Mouse (Mus musculus) ovary, postnatal 36 days (tissue): ENCODE measurements around the gene Tmem209.

Experiments
- DNase-seq: peaks from one replicate; pipeline ENCODE4 v3.0.0; 2022; ENCODE audit warnings: low spot score, mixed read lengths

Gene Tmem209

DNA sequence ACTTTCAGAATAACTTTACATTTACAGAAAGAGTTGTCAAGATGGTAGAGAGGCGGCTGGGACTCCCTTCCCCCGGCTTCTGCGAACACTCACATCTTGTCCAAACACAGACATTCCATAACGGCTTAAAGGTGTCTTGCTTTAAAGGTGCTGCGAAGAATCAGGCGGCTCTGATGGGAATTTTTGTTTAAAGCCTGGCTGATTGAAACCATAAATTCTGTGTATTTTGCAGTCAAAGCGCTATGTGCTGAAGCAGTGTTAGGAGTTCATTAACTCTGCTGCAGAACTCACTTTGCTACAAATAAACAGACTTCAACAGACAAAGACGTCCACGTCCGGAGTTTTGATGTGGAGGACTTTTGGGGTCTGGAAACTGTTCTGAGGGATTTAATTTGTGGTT is 28.7 kb upstream of the Tmem209 start:
- DNase-seq = no peak

DNA sequence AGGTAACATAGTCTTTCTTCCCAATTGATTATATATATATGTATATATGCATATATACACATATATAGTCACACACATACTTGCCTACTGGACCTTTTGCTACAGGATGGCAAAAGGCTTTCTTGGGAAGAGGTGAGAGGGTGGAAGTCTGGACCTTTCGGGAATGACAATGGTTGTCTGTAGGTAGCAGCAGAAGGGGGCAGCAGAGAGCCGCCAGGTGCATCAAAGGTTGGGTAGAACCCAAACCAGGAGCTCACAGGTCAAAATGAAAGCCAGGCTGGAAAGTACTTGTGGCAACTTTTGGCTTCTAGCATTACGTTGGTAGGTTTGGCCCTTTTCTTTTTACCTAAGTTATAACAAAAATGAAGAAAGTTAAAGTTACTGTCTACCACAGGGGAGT is 25.8 kb upstream of the Tmem209 start:
- peak; percentile 46 for DNase-seq

DNA sequence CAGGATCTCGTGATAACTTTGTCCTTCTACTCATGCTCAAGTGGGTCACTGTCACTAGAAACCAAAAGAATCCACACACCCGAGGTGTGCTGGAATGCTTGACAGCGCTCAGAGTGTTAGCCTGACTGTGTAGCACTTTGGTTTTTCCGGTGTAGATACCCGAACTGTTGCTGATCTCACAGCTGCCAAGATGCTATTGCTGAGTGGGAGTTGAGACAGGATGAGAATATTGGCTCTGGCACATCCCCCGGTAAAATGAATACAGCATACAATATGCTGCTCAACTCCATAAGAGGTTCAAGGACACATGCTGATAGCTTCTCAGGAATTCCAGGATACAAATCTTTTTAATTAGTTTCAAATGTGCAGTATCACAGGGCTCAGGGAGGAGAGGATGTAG is 19.2 kb upstream of the Tmem209 start:
- no peak for DNase-seq

DNA sequence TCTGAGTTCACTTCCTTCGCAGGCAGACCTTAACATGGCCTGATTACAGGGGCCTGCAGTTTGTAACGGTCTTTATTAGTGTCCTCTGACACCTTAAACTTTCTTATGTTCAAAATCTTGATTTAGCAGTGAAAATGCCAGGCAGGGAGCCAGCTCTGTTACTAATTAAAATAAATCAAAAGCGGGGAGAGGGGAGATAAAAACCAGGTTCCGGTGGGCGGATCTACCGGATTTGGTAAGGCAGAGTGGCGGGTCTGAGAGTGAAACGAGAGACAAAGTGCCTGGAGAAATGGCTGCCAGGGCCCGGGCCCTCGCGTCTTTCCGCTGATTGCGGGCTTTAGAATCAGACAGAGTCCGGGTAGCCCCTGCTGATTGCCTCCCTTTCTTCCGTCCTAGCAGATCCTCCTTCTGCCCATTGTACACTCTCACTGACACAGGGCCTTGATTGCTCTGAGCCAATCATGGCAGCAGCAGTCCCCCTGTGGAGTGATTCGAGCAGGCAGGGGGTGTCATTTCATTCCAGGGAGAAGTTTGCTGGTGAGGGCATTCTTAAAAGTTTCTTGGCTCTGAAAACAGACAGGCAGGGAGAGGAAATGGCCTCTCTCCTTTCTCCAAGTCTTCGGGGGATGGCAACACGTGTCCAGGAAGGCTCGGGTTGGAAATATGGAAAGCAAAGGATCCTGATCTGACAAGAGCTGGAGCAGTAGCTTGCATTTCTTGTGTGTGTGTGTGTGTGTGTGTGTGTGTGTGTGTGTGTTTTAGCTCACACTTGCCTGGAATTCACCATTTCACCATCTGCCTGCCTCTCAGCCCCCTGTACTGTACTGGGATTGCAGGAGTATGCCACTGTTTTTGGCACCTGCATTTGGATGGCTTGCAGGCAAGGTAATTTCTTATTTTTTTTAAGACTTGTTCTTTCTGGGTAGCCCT is 17.3 kb upstream of the Tmem209 start:
- DNase-seq = peak; percentile 17

DNA sequence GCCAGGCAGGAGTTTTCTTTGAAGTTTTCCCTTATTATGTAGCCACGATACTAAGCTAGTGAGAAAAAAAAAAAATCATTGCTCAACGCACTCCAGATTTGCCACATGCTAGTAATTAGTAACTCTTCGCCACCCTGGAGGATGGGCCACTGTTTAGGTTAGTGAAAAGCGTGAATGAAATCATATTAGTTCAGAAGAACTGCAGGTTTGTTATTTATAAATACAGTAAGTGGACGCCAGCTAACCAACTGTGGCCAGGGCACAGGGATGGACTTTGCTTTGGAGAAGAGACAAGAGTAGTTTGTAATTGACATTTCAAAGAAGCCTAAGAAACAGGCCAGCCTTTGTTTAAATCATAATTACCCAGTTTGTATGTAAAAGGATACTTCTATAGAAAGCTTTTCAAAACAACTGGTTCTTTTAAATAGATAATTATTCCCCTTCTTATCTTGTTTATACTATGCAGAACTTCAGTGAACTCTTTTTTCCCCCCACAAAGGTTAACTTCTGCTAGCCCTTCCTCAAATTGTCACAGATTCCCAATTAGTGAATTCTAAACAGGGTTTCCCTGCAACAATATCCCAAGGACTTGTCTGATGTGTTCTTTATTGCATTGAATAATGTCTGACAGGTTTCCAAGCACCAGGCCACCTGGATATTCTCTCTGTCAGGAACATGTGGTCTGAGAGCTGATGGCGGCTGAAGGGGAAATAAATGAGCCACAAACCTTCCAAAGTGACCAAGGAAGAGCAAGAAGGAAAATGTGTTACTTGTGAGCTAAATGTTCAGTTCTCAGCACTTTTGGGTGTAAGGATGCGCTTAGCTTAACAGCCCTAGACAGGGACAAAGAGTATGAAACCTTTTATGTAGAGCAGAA is 16.1 kb upstream of the Tmem209 start:
- DNase-seq = no peak

DNA sequence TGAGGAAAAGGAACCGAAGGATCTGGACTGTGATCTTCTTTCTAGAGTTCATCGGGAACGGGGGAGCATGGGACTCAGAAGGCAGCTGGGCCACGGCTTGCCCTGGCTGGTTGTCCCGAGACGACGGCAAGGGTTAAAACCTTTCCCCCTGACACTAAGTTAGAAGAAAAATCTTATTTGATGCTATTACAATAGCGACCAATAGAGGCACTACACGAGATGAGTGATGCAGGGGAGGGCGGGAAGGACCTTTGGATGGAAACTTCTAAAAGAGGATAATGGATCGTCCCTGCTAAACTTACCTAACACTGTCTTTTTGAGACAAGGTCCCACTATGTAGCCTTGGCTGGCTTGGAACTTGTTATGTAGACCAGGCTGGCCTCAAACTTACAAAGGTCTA is 10.8 kb upstream of the Tmem209 start:
- DNase-seq = no peak

DNA sequence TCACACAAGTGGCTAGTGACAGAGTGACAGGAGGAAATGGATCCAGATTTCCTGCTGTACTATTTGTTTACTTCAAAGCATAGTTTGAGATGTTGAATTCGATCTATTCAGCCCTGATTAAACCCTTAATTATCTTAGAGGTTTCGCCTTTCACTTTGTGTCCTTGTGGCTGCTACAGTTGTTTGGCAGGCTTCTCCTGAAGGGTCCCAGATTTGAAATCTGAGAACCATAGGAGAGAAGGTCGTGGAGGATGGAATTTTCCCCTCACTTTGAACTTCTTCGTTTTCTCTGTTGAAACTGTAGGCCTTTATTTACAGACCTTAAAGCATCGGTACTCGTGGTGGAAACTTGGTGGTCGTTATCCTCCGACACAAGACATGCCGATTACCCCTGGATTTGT is 4.7 kb upstream of the Tmem209 start:
- DNase-seq = no peak

DNA sequence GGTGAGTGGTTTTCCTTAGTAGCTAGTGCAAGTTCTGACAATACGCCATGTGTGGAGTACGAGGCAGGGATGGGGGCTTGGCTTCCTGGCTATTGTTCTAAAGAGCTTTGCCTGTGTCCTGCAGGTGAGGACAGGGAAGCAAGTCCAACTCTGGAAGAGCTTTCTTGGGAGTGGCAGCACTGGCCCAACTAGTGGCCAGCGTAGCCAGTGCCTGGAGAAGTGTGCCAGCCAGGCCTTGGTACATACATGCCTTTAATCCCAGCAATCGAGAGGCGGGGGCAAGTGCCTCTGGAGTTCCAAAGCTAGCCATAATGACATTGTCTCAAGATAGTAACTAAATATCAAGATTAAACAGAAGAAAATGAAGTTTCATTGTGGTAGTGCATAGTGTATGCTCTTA is 708 bp upstream of the Tmem209 start:
- DNase-seq = no peak

DNA sequence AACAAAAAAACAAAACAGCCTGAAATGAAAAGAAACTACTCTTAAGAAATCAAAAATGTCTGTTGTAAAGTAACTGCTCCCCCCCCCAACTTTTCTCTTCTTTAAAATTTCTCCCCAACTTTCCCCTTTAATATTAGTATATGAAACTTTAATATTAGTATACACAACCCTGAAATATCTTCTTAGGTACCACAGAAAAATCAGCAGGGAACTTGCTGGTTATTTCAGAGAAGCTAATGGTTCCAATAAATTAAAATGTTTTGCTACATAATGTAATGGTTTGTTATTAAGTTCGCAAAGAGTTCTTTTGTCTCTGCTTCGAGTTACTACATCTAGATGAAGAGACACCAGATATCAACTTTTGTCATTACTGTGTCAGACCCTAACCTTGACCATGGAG is 759 bp downstream of the Tmem209 start:
- DNase-seq = no peak

DNA sequence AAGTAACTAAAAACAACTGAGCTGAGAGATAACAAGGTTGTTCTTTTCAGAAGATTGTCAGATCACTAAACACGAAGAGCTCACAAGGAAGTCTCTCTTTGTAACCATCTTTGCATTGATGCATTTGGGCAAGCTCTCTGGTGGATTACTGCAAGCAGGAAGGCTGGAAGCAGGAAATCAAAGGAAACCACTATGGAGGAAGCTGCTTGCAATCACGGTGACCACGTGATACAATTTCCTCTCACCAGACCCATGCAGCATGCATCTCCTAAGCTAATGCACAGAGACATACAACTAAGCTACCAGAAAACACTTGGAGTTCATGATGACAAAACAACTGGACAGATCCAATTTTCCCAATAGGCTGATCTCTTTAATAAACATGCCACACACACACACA is 10.5 kb downstream of the Tmem209 start:
- no peak for DNase-seq

DNA sequence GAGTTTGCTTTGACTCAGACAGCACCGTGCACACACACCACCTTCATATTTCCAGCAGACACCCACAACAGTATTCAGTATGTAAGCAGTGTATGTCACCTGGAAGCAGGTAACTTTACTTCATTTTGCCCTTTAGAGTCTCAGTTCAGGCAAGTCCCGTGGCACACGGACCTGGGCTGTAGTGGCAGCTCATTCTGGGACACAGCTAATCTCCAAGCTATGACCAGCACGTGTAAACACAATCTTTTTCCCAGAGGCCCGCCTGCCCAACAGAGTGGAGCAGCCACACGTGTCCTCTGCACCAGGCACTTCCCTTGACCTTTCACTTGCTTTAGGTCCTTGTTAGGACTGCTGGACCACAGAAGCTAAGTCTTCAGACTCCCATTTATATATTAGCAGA is 23.1 kb downstream of the Tmem209 start:
- DNase-seq = no peak

DNA sequence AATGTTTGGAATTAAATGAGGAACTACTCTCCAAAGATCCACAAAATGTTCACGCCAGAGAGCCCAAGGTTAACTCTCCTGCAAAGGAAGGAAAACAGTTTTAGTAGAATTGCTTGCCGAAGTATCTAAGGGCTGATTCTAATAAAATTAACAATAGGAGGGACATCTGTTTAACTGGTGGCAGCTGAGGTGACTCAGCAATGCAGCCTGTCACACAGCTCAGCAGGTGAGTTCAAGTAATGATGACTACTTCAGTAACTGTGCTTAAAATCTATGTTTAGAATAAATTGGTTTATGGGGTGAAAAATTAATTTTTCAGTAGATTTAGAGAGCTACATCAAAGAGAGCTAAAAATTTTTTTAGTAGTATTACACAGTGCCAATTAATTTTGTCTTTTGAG is 26.7 kb downstream of the Tmem209 start:
- DNase-seq = no peak

DNA sequence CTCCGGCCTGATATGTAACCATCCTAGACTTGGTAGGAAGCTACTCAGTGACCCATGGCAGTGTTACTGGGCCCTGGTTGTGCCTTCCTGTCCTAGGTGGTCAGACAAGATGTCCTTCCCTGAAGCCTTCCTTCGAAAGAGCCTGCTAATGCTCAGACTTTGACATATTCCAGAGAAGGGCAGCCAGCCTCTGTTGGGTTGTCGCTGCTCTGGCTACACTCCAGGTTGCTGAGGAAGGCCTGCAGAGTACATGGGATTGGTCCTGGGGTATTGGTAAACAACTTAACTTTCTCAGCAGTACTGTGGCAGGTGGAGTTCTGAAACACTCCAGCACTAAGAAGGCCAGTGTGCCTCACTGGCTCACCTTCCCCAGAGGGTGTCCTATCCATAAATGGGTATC is 30.2 kb downstream of the Tmem209 start:
- DNase-seq = no peak

DNA sequence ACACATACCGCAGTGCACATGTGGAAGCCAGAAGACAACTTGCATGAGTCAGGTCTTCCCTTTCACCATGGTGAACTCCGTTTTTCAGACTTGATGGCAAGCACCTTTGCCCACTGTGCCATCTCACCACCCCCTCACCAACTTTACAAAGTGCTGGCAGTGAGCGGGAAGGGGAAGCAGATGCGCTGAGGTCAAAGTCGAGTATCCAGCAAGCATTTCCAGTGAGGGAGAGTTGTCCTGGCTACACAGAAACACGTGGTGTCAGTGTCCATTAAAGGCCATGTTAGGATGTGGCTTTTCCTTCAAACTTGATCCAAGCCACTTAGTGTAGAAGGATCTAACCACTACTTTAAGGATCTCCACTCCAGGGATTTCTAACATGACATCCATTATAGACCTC is 31.8 kb downstream of the Tmem209 start:
- DNase-seq = no peak

DNA sequence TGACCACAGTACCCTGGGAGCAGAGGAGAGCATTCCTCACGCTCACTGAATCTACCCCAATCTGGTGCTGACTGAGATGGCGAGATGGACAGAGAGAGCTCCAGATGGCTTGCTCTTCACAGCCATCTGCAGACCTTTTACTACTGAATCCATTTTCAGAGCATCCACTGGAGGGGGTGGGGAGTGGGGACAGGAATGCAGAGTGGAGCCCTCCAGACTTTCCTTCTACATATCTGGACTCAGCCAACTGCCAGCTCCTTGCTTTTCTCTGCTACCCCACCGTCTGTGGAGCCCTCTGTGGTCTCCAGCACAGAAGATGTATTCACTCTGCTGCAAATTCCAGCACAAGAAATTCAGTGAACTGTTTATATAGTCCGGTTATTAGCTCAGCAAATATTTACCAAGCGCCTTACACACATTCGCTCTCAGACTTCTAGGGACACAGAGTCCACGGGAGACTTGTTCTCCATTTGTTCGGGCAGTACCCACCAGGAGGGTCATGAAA is 32.3 kb downstream of the Tmem209 start:
- DNase-seq = no peak

DNA sequence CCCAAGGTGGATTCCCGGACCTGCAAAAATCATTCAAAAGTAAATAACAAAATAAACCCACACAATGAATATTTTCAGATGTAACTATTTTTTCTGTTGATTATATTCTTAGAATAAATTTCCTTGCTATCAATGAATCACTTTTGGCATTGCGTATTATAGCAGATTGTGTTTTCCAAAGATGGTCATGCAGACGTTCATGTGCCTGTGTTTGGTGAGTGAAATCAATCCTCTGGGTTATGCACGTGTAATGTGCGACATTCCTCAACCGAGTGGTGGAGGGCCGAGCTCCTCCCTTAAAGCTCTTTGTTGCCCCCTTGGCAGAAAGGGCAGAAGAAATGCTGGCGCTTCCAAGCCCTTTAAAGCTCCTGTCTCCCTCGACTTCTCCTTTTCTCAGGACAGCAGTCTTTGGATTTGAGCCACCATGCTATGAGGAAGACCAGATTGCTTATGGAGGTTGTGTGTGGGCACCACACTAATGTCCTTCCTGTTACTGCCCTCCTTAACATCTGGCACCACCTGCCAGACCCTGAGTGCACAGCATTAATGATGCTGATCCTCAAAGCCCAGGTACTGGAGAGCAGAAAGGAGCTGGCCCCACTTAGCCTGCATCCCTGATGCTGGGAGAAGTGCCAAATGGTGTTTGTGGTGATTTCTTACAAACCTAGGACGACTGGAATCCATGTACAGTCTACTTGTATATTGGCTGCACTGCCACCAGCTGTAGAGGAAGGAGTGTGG is 33.4 kb downstream of the Tmem209 start:
- DNase-seq = no peak

DNA sequence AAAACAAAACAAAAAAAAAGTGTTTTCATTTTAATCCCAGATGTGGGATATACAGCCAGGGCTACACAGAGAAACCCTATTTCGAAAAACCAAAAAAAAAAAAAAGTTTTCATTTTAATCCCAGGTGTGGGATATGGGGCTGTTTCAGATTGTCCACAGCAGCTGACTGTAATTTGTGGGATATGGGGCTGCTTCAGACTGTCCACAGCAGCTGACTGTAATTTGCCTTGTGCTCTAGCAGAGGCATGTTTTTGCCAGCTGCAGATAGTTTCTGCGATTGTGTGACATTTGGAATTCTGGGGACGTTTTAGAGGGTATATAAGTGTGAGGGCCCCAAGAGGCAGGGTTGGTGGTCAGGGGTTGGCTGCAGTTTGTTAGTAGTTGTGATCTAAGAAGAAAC is 37.9 kb downstream of the Tmem209 start:
- no peak for DNase-seq

DNA sequence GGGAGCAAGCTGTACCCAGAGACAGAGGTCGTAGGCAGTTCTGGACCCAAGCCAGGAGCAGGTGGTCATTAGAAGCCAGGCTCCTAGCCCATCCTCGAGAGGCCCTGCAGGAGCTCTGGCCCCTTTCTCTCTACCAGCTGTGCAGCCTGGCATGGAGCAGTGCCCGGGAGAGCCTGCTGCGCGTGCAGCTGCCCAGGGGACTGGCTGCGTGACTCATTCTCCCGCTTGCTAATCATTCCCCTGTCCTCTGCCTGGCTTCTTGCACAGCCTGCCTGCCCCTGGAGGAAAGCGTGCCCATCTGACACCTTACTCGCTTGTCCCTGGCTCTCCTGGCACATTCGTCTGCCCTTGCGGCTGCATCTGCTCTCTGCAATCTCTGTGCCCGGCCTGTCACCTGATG is 40.2 kb downstream of the Tmem209 start:
- no peak for DNase-seq

DNA sequence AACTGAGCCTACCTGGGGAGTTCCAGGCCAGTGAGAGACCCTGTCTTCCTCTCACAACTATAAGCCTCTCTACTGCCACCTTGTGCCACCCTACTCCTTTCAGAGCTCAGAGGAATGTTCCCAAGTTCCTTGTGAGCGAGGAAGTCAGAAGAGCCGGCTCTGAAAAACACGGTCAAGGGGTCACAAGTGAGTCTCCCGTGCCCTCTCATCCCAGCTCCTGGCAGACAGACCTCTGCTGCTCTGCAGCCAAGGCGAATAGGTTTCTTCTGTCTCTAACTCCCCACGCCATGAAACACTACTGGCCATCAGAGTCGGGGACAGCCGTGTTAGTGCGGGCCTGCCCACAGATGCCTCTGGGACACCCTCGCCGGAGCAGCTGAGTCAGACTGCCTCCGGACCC is 40.9 kb downstream of the Tmem209 start:
- DNase-seq = peak; percentile 25

DNA sequence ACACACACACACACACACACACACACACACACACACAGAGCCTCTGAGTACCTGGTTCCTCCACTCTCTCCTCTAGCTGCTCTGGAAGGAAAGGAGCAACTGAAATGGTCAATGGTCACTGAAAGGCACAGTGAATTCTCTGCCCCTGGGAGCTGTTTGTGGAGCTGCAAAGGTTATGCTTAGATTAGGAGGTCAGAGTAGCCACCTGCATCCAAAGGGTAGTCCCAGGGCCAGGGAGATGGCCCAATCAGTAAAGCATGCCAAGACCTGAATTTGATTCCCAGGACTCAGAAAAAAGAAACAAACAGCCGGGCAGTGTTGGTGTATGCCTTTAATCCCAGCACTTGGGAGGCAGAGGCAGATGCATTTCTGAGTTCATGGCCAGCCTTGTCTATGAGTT is 41.5 kb downstream of the Tmem209 start:
- no peak for DNase-seq

DNA sequence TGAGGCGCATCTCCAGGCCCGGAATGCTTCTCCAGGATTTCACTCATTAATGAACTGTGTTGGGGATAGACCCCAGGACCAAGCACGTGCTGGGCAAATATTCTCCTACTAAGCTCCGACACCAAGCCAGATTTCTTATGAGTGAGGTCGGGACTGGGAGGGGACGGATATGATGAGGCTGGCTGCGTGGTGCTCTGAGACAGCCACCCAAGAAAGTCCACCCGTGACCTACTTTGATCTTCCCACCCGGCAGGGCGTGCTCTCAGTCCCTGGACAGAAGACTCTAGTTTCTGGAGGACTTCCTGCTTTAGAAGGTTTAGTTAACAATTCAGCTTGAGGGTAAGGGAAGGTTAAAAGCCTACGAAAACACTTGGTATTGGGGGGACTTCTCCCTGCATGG is 44.0 kb downstream of the Tmem209 start:
- no peak for DNase-seq

DNA sequence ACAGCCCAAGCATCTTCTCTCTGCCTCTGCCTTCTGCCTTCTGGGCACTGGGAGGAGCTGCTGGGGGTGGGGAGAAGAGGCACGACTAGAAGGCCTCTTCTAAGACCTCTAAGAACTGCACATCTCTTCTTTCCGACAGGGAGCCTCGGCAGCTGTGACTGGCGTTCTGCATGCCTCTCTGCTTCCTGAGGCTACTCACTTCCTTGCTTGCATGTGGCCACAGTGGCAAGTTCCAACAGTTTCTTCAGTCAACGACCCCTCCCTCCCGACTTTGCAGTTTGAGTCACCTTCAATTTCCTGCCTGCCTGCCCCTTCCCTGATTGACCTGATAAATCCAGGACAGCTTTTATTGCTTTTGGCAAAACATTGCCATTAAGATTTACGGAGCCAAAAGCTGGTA is 46.8 kb downstream of the Tmem209 start:
- DNase-seq = no peak
